Mouse (Mus musculus): Measurements from ENCODE around the gene Tenm1. TPM values are rescaled to one million over a fixed set of nuclear protein-coding genes. Genes with fewer than 3 reads are reported as not detected.

Tenm1 gene
- total and polyA plus RNA-seq, 3 experiments, result under 0.01 to 0.11 (median 0.05) TPM

- no peaks in the 10 kb centered on the region for H3K4me1 ChIP-seq (ENCODE audit: control insufficient read depth, insufficient read depth, low read length)
- intact Hi-C loops (cut with DNase I), result no loop called here
- no peaks in the 10 kb centered on the region for H3K27me3 ChIP-seq (ENCODE audit: control insufficient read depth, insufficient read depth, low read length)
- H3K27ac ChIP-seq, result no peak overlapping the region
- DNase-seq, result no peak
- TF ChIP-seq EP300 (IDR thresholded peaks at IDR 0.05; ENCODE audit: insufficient read depth, low read depth, low read length) (no peak), POLR2A (IDR thresholded peaks at IDR 0.05; ENCODE audit: insufficient read depth, low read depth, low read length) (no peak), CTCF (IDR thresholded peaks at IDR 0.05) (no peak)
- 44% methylated on average over 1 of the region's 1 CpGs for WGBS
- H3K4me3 ChIP-seq, result no peak overlapping the region
- H3K36me3 ChIP-seq (ENCODE audit: control insufficient read depth, insufficient read depth, low read length), result no peaks in the 10 kb centered on the region
- H3K79me2 ChIP-seq (replicated peaks; ENCODE audit: control insufficient read depth, insufficient read depth, low read length), result no peaks in the 10 kb centered on the region
- H3K9ac ChIP-seq (ENCODE audit: low read depth, low read length), result no peak overlapping the region
Measured at GRCm38 (mm10) chrX:43122491-43122890, 306.4 kb downstream of the Tenm1 start.

- H3K9ac ChIP-seq (ENCODE audit: low read depth, low read length), result no peak overlapping the region
- no peaks in the 10 kb centered on the region for H3K79me2 ChIP-seq (replicated peaks; ENCODE audit: control insufficient read depth, insufficient read depth, low read length)
- no peak for TF ChIP-seq EP300 (IDR thresholded peaks at IDR 0.05; ENCODE audit: insufficient read depth, low read depth, low read length)
- TF ChIP-seq POLR2A (IDR thresholded peaks at IDR 0.05; ENCODE audit: insufficient read depth, low read depth, low read length), result no peak
- no peak for TF ChIP-seq CTCF (IDR thresholded peaks at IDR 0.05)
- H3K4me3 ChIP-seq, result no peak overlapping the region
- WGBS, result 65% methylated on average over 1 of the region's 1 CpGs
- H3K27ac ChIP-seq, result no peak overlapping the region
- DNase-seq, result no peak
- intact Hi-C loops (cut with DNase I), result no loop called here
- no peaks in the 10 kb centered on the region for H3K27me3 ChIP-seq (ENCODE audit: control insufficient read depth, insufficient read depth, low read length)
- H3K4me1 ChIP-seq (ENCODE audit: control insufficient read depth, insufficient read depth, low read length), result no peaks in the 10 kb centered on the region
- H3K36me3 ChIP-seq (ENCODE audit: control insufficient read depth, insufficient read depth, low read length), result no peaks in the 10 kb centered on the region
Measured at GRCm38 (mm10) chrX:43122001-43122400, 306.9 kb downstream of the Tenm1 start.

- TF ChIP-seq CTCF (IDR thresholded peaks at IDR 0.05) (no peak), POLR2A (IDR thresholded peaks at IDR 0.05; ENCODE audit: insufficient read depth, low read depth, low read length) (no peak), EP300 (IDR thresholded peaks at IDR 0.05; ENCODE audit: insufficient read depth, low read depth, low read length) (no peak)
- H3K79me2 ChIP-seq (replicated peaks; ENCODE audit: control insufficient read depth, insufficient read depth, low read length), result no peaks in the 10 kb centered on the region
- no peak overlapping the region for H3K4me3 ChIP-seq
- WGBS, result 70% methylated on average over 2 of the region's 2 CpGs
- intact Hi-C loops (cut with DNase I), result no loop called here
- no peak overlapping the region for H3K27ac ChIP-seq
- H3K27me3 ChIP-seq (ENCODE audit: control insufficient read depth, insufficient read depth, low read length), result no peaks in the 10 kb centered on the region
- no peaks in the 10 kb centered on the region for H3K36me3 ChIP-seq (ENCODE audit: control insufficient read depth, insufficient read depth, low read length)
- no peak for DNase-seq
- H3K9ac ChIP-seq (ENCODE audit: low read depth, low read length), result no peak overlapping the region
- no peaks in the 10 kb centered on the region for H3K4me1 ChIP-seq (ENCODE audit: control insufficient read depth, insufficient read depth, low read length)
Measured at GRCm38 (mm10) chrX:42986100-42986499, 442.8 kb downstream of the Tenm1 start.

- Histone ChIP-seq H3K36me3 (ENCODE audit: control insufficient read depth, insufficient read depth, low read length) (no peaks in the 10 kb centered on the region), H3K27me3 (ENCODE audit: control insufficient read depth, insufficient read depth, low read length) (no peaks in the 10 kb centered on the region), H3K4me3 (no peak overlapping the region), H3K27ac (no peak overlapping the region), H3K79me2 (replicated peaks; ENCODE audit: control insufficient read depth, insufficient read depth, low read length) (no peaks in the 10 kb centered on the region), H3K4me1 (ENCODE audit: control insufficient read depth, insufficient read depth, low read length) (no peaks in the 10 kb centered on the region), H3K9ac (ENCODE audit: low read depth, low read length) (no peak overlapping the region)
- intact Hi-C loops (cut with DNase I), result no loop called here
- TF ChIP-seq CTCF (IDR thresholded peaks at IDR 0.05) (peak; percentile 51), POLR2A (IDR thresholded peaks at IDR 0.05; ENCODE audit: insufficient read depth, low read depth, low read length) (no peak)
- 3% methylated on average over 1 of the region's 1 CpGs for WGBS
- no peak for DNase-seq
Measured at GRCm38 (mm10) chrX:42973562-42973961, 455.4 kb downstream of the Tenm1 start.

GRCm38 (mm10) chrX:42967611-42968010, 461.3 kb downstream of the Tenm1 start:
- WGBS, result 71% methylated on average over 5 of the region's 5 CpGs
- no peaks in the 10 kb centered on the region for H3K27me3 ChIP-seq (ENCODE audit: control insufficient read depth, insufficient read depth, low read length)
- TF ChIP-seq CTCF (IDR thresholded peaks at IDR 0.05) (no peak), EP300 (IDR thresholded peaks at IDR 0.05; ENCODE audit: insufficient read depth, low read depth, low read length) (no peak), POLR2A (IDR thresholded peaks at IDR 0.05; ENCODE audit: insufficient read depth, low read depth, low read length) (no peak)
- no peak overlapping the region for H3K27ac ChIP-seq
- H3K4me3 ChIP-seq, result no peak overlapping the region
- intact Hi-C loops (cut with DNase I), result no loop called here
- no peaks in the 10 kb centered on the region for H3K36me3 ChIP-seq (ENCODE audit: control insufficient read depth, insufficient read depth, low read length)
- no peak for DNase-seq
- no peaks in the 10 kb centered on the region for H3K79me2 ChIP-seq (replicated peaks; ENCODE audit: control insufficient read depth, insufficient read depth, low read length)
- H3K4me1 ChIP-seq (ENCODE audit: control insufficient read depth, insufficient read depth, low read length), result no peaks in the 10 kb centered on the region
- H3K9ac ChIP-seq (ENCODE audit: low read depth, low read length), result no peak overlapping the region

- Histone ChIP-seq H3K4me1 (ENCODE audit: control insufficient read depth, insufficient read depth, low read length) (no peaks in the 10 kb centered on the region), H3K27ac (no peak overlapping the region), H3K4me3 (no peak overlapping the region), H3K36me3 (ENCODE audit: control insufficient read depth, insufficient read depth, low read length) (no peaks in the 10 kb centered on the region), H3K9ac (ENCODE audit: low read depth, low read length) (no peak overlapping the region), H3K27me3 (ENCODE audit: control insufficient read depth, insufficient read depth, low read length) (no peaks in the 10 kb centered on the region), H3K79me2 (replicated peaks; ENCODE audit: control insufficient read depth, insufficient read depth, low read length) (no peaks in the 10 kb centered on the region)
- intact Hi-C loops (cut with DNase I), result no loop called here
- WGBS, result 58% methylated on average over 1 of the region's 1 CpGs
- no peak for DNase-seq
- TF ChIP-seq CTCF (IDR thresholded peaks at IDR 0.05) (no peak), EP300 (IDR thresholded peaks at IDR 0.05; ENCODE audit: insufficient read depth, low read depth, low read length) (no peak), POLR2A (IDR thresholded peaks at IDR 0.05; ENCODE audit: insufficient read depth, low read depth, low read length) (no peak)
Measured at GRCm38 (mm10) chrX:42861731-42862130, 567.2 kb downstream of the Tenm1 start.

Measured in heart, adult 2 months (tissue).